Mouse (Mus musculus): ENCODE results near the gene Rnf13. TPM values are rescaled to one million over a fixed set of nuclear protein-coding genes. Genes with fewer than 3 reads are reported as not detected.
"Not testable (repeated sequence)": the region's sequence is repeated elsewhere in the genome, so short reads cannot be mapped to it uniquely, and the experiment has no call there.

Gene Rnf13
- 165 and 192 TPM in 2 replicates for total RNA-seq (2017)

DNA sequence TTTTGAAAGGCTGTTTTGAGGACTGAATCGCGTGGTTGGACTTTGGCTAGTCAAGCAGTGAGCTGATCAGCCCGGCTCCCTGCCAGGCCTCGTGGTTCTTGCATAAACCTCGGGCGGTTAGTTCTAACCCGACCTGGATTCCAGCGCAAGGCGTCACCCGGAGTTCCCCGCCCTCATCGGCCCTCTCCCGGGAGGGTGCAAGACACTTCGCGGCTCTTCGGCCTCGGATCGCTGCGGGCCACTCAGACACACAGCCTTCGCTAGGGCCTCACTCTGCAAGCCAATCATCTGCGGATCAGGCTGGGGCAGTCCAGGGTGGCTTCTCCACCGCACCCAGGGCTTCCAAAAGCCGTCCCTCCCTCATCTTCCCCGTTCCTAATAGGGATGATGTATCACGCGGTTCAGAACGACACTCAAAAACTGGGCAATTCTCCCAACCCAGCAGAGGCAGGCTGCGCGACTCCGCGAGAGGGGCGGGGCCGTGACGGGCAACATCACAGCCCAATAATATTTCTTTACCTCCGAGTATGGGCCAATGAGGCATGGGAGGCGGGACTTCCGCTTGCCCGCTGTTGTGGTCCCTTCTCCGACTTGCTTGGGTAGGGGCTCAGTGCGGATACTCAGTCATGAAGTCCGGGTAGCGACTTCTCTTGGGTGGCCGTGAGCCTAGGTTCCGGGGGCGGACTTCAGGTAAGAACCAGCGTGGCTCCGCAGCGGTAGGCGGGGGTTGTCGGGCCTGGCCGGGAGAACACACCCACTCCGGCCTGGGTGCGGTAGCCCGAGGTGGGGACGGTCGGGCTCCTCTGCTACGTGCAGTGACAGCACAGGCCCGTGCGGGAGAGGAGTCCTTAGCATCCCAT is at the start of gene Rnf13:
Rnf13 (plus strand) TSS at position 552 of the 860 bp plus-strand sequence.
- ATAC-seq (ENCODE audit: extremely low read depth, insufficient number of reproducible peaks, low FRiP score, poor library complexity, severe bottlenecking): peak; percentile 95

DNA sequence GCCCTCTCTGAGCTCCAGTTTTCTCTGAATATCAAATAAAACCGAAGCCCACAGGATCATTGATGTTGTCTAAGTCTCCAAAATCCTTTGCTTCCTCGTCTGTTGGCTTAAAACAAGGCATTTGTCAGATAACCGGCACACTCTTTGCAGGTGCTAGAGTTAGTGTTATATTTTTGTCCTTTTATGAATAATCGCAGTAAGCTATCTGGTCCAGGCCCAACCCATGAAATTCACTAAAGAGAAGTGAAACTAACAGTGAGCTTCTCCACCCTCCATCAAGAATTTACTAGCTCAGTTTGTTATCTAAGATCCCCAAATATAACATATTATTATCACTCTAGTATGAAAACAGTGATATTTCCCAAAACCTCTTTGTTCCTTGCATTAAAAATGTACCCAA is 44.1 kb upstream of the Rnf13 start:
- peak; percentile 67 for ATAC-seq (ENCODE audit: extremely low read depth, insufficient number of reproducible peaks, low FRiP score, poor library complexity, severe bottlenecking)

DNA sequence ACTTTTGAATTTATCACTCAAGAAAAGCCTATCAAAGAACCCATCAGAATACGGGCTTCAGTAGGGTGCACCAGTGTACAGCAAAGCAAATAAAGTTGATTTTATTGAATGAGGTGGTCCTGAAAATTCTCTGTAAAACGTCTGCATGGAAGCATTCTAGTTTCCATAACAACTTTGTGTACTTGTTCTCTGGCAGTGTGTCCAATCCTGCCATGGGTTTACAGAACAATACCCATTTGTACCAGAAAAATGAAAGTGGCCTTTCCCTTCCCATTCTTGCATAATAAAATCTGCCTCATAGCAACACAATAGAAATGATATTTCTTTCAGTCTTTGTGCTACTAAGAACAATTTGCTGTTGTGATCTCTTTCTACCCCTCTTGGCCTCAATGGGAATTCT is 43.1 kb upstream of the Rnf13 start, which contains the start of gene Ankub1:
Ankub1 (minus strand) TSS at position 81 of the 400 bp plus-strand sequence.
- no peak for ATAC-seq (ENCODE audit: extremely low read depth, insufficient number of reproducible peaks, low FRiP score, poor library complexity, severe bottlenecking)

GRCm38 (mm10) chr3:57696249-57696648 is 39.6 kb upstream of the Rnf13 start:
- peak; percentile 55 for ATAC-seq (ENCODE audit: extremely low read depth, insufficient number of reproducible peaks, low FRiP score, poor library complexity, severe bottlenecking)

DNA sequence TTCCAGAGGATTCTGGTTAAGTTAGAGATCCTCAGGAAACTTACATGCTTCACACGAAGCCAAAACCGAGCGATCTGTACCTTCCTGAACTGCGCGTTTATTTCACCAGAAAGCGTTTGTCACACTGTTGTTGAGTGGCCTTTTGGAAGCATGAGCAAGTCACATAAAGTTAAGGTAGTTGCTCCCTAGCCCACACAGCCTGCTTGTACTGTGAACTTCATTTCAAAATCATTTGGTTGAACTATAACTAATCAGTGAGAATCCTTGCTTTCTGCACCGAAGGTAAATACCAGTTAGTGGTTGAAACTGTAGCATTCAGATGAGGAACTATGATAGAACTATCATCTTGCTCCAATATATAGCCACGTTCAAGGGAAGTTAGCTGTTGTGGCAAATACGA is 39.1 kb upstream of the Rnf13 start:
- ATAC-seq (ENCODE audit: extremely low read depth, insufficient number of reproducible peaks, low FRiP score, poor library complexity, severe bottlenecking): no peak

DNA sequence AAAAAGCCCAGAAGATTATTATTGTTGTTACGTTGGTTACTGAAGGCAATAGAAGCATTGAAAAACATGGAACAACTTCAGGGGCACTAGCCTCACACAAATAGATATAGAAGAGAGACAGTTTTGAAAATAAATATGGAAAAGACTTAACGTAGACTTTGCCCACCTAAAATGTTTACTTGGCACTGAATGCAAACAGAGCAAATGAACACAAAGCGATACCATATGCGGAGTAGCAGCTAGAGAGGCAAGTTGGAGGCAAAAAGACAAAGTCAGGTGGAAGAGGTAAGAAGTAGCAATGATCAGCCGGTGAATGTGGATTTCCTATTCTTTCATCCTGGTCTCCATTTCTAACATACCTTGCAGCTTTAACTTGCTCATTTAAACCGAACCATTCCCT is 21.7 kb upstream of the Rnf13 start:
- ATAC-seq (ENCODE audit: extremely low read depth, insufficient number of reproducible peaks, low FRiP score, poor library complexity, severe bottlenecking): no peak

- no peak for ATAC-seq (ENCODE audit: extremely low read depth, insufficient number of reproducible peaks, low FRiP score, poor library complexity, severe bottlenecking)
These were observed 3.5 kb upstream of the Rnf13 start for GRCm38 (mm10) chr3:57732206-57732915.

DNA sequence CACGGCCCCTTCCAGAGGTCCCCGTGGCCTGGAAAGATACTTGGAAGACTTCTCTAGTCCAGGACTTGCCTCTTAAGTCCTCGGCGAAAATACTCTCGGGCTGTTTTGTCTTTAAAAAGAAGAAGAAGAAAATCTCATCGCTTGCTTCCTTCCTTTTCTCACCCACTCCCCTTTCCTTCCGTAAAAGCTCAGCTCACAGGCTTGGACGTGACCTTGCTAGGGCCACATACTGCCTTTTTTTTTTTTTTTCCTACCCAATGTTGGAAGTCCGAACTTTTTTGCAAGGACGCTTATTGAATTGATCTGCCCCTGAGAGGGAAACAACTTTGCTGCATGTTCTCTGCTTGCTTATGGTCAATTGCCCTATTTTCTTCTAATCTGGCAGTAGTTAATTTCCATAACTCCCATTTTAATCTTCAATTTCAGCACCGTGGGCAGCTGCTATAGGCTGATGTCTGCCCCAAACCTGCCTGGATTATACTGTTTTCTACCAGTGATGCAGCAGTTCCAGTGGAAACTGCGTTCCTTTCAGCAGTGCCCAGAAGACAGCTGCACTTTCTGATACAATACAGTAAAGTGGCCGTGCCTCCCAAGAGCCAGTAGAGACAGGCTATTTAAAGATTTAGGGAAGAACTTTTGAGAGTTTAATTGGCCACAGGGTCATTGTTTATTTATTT is 695 bp downstream of the Rnf13 start:
- ATAC-seq (ENCODE audit: extremely low read depth, insufficient number of reproducible peaks, low FRiP score, poor library complexity, severe bottlenecking): no peak

DNA sequence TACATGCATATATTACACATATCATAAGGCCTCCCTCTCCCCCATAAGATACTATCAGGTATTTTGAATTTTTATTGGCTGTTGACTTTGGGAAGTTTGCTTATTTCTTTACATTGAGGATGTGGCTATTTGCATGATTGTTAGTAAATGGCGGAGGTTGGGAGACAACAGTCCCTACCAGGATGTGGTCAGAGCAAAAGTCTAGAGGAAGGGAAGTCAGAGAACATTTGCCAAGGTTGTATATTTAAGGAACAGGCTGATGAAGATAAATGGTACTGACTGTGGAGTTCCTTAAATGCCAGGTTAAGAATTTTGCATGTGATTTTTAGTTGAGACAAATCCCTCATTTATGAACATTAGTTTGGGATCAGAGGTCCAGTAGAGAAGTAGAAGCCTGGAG is 4.0 kb downstream of the Rnf13 start:
- ATAC-seq (ENCODE audit: extremely low read depth, insufficient number of reproducible peaks, low FRiP score, poor library complexity, severe bottlenecking): no peak

- no peak for ATAC-seq (ENCODE audit: extremely low read depth, insufficient number of reproducible peaks, low FRiP score, poor library complexity, severe bottlenecking)
These were observed 12.9 kb downstream of the Rnf13 start for GRCm38 (mm10) chr3:57748576-57749267.

DNA sequence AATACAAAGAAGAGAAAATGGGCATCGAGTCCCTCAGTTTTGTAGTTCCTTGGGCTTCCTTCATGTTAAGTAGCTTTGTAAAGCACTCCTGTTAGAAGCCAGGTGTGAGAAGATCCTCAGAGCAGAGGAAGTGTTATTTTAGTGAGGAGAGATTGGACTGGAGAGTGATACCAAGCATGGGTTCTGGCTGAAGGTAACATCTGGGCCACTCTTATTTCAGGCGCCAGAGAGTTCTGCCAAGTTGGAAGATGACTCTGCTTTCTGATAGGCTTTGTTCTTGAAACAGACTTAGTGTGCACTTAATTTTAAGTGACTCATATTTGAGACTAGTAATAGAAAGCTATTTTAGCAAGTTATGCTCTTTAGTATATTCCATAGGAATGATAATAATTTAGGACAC is 41.1 kb downstream of the Rnf13 start:
- ATAC-seq (ENCODE audit: extremely low read depth, insufficient number of reproducible peaks, low FRiP score, poor library complexity, severe bottlenecking): no peak

GRCm38 (mm10) chr3:57788472-57788871 is 52.6 kb downstream of the Rnf13 start:
- no peak for ATAC-seq (ENCODE audit: extremely low read depth, insufficient number of reproducible peaks, low FRiP score, poor library complexity, severe bottlenecking)

DNA sequence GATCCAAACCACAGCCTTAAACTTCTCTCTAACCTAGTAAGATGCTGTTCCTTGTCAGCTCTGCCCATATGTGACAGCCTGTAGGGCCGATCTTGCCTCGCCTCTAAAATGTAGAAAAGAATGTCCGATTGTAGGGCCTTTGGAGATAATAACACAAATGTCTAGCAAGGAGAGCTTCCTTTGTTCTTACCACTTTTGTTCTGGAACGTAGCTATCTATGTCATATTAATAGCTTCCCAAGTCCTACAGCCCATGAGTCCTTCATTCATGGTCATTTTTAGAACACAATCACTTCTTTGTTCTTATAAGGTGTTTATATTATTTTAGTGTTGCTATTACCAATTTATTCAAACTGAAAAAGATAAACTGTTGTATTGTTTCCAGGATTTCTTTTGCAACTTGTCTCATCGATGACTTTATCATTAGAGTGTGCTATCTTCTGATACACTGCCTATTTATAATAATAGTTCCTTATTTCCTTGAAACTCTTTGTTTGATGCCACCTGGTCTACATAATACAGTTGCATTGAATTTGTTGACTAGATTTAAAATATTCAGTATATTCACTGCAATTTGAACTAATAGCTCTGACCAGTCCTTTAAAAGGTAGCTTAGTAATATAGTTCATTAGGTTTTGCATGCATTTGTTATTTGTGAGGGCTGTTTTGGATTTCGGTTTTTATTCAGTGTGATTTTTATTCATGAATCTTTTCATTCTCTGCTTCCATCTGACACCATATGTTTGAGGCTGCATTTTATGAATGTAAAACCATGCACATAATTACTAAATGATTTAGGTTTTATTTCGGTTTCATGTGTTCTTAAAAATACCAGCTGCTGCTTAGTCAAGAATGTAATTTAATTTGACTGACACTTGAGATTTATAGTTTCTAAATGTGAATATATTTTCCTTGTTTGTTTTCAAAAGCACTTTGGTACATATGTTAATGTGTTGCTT is 53.4 kb downstream of the Rnf13 start:
- no peak for ATAC-seq (ENCODE audit: extremely low read depth, insufficient number of reproducible peaks, low FRiP score, poor library complexity, severe bottlenecking)

GRCm38 (mm10) chr3:57791104-57791503 is 55.2 kb downstream of the Rnf13 start:
- no peak for ATAC-seq (ENCODE audit: extremely low read depth, insufficient number of reproducible peaks, low FRiP score, poor library complexity, severe bottlenecking)

- not testable (repeated sequence) for ATAC-seq (ENCODE audit: extremely low read depth, insufficient number of reproducible peaks, low FRiP score, poor library complexity, severe bottlenecking)
These were observed 59.2 kb downstream of the Rnf13 start for GRCm38 (mm10) chr3:57795071-57795470.

- no peak for ATAC-seq (ENCODE audit: extremely low read depth, insufficient number of reproducible peaks, low FRiP score, poor library complexity, severe bottlenecking)
These were observed 79.6 kb downstream of the Rnf13 start for GRCm38 (mm10) chr3:57815447-57815846.

- ATAC-seq (ENCODE audit: extremely low read depth, insufficient number of reproducible peaks, low FRiP score, poor library complexity, severe bottlenecking): no peak
These were observed 90.0 kb downstream of the Rnf13 start for GRCm38 (mm10) chr3:57825866-57826265.

GRCm38 (mm10) chr3:57833585-57833984 is 97.7 kb downstream of the Rnf13 start:
- peak; percentile 39; the same call in 1 of the 2 replicates for ATAC-seq (ENCODE audit: extremely low read depth, insufficient number of reproducible peaks, low FRiP score, poor library complexity, severe bottlenecking)

Data from neutrophil, adult 5-6 weeks (primary cell).